Mouse (Mus musculus) CD4-positive naive resting alpha-beta T cell, adult 76 days (primary cell): Measurements from ENCODE around the gene Fgf12. TPM values are rescaled to one million over a fixed set of nuclear protein-coding genes. Genes with fewer than 3 reads are reported as not detected.

ENCODE experiments used
- total RNA-seq: library from RNA; stranded (reverse); gene quantifications from one replicate; pipeline ENCODE4 v1.2.4, GENCODE M21; 2023

Fgf12 gene
- total RNA-seq: not detected

DNA sequence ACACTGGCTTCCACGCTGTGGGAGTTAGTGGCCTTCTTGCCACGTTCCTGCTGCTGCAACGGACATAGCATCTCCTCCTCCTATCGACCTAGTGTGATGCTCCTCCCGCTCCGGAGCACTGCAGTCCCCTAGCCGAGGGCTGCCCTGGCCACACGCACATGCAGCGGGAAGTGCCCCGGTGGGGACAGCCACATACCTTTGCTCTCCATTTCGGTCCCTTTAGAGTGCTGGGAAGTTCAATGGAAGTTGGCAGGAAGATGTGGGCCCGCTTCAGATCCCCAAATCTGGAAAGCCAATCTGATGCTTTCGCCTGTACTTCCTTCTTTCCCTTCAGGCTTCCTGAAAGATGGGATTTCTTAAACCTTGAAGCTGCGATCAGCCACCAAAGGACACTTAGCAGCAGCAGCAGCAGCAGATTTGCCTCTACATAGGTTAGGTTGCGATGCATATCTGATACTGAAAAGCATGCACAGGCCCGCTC is at the start of gene Fgf12:
Gene Fgf12, minus strand, starts transcription at position 431 of the 481 bp plus-strand sequence.

Other genes starting within 250 kb of the Fgf12 start
- gene Mb21d2, start 176.6 kb upstream of the Fgf12 start, total RNA-seq: not detected